ENCODE assay signal across 26 mouse cellular contexts in genomic region chr13:103059995-103060652, GRCm38 (mm10).
DNase-seq lines count a peak whose midpoint lies in the region; ATAC-seq and TF ChIP-seq lines count a peak whose summit lies in the region.
"Had no signal": no experiment of that assay in that cellular context is flagged by ENCODE, and none has a peak within 500 bp of the region (broad histone marks: within the 10 kb centered on the region; RNA-seq: fewer than 3 reads in every experiment).

No protein-coding gene starts in this region.

- no peak overlapping the region for H3K4me2 ChIP-seq in midbrain, postnatal 0 days (ENCODE audit: low read depth, low read length, poor library complexity, severe bottlenecking)
- no peak overlapping the region; the same call in 1 of the 2 replicates for H3K4me2 ChIP-seq in midbrain, embryonic 16.5 days (ENCODE audit: low read length)
- peak overlapping the region; percentile 40 for H3K4me2 ChIP-seq in hindbrain, embryonic 16.5 days (ENCODE audit: low read length)
- H3K4me2 ChIP-seq: embryonic facial prominence, embryonic 12.5 days; heart, embryonic 13.5 days; limb, embryonic 13.5 days; liver, embryonic 11.5 days; midbrain, embryonic 12.5 days had no signal

- 52% methylated on average over 11 of the region's 11 CpGs for WGBS in midbrain, postnatal 0 days
- 51% methylated on average over 11 of the region's 11 CpGs for WGBS in midbrain, embryonic 16.5 days
- WGBS in hindbrain, embryonic 16.5 days, result 39% methylated on average over 11 of the region's 11 CpGs

- H3K9ac ChIP-seq in midbrain, postnatal 0 days (replicated peaks; ENCODE audit: low read length, poor library complexity, severe bottlenecking), result no peak overlapping the region
- no peak overlapping the region for H3K9ac ChIP-seq in midbrain, embryonic 16.5 days (ENCODE audit: low read depth, low read length)
- no peak overlapping the region for H3K9ac ChIP-seq in hindbrain, embryonic 16.5 days (ENCODE audit: low read depth, low read length)
- H3K9ac ChIP-seq: embryonic facial prominence, embryonic 12.5 days; heart, embryonic 13.5 days; limb, embryonic 13.5 days; midbrain, embryonic 12.5 days had no signal

- H3K36me3 ChIP-seq in midbrain, postnatal 0 days (ENCODE audit: insufficient read depth, low read length), result no peaks in the 10 kb centered on the region
- H3K36me3 ChIP-seq in midbrain, embryonic 16.5 days (ENCODE audit: control insufficient read depth, insufficient read depth, low read length), result no peaks in the 10 kb centered on the region
- no peaks in the 10 kb centered on the region for H3K36me3 ChIP-seq in hindbrain, embryonic 16.5 days (ENCODE audit: control insufficient read depth, insufficient read depth, low read length)
- H3K36me3 ChIP-seq: embryonic facial prominence, embryonic 12.5 days; G1E; limb, embryonic 13.5 days; midbrain, embryonic 12.5 days had no signal

- no peak overlapping the region for H3K4me3 ChIP-seq in midbrain, postnatal 0 days (ENCODE audit: low read depth, low read length)
- no peak overlapping the region for H3K4me3 ChIP-seq in midbrain, embryonic 16.5 days (ENCODE audit: low read depth, low read length)
- no peak overlapping the region for H3K4me3 ChIP-seq in hindbrain, embryonic 16.5 days (ENCODE audit: low read length)
- H3K4me3 ChIP-seq: embryonic facial prominence, embryonic 12.5 days; heart, embryonic 13.5 days; limb, embryonic 13.5 days; megakaryocyte, embryonic 14.5 days; midbrain, embryonic 12.5 days had no signal

- no peak for ATAC-seq in midbrain, postnatal 0 days (ENCODE audit: low FRiP score)
- no peak for ATAC-seq in midbrain, embryonic 16.5 days
- peak; percentile 49; the same call in 1 of the 2 replicates for ATAC-seq in hindbrain, embryonic 16.5 days
- ATAC-seq: forebrain, embryonic 14.5 days; intestine, embryonic 16.5 days had no signal

- H3K27ac ChIP-seq in midbrain, postnatal 0 days (ENCODE audit: low read depth, low read length), result no peak overlapping the region
- no peak overlapping the region for H3K27ac ChIP-seq in midbrain, embryonic 16.5 days (ENCODE audit: low read length)
- no peak overlapping the region for H3K27ac ChIP-seq in hindbrain, embryonic 16.5 days (ENCODE audit: low read depth, low read length)
- H3K27ac ChIP-seq: embryonic facial prominence, embryonic 12.5 days; heart, embryonic 13.5 days; kidney, postnatal 0 days; limb, embryonic 13.5 days; midbrain, embryonic 12.5 days had no signal

- H3K4me1 ChIP-seq in midbrain, postnatal 0 days (ENCODE audit: insufficient read depth, low read length), result no peaks in the 10 kb centered on the region
- H3K4me1 ChIP-seq in midbrain, embryonic 16.5 days (ENCODE audit: control insufficient read depth, insufficient read depth, low read length), result no peaks in the 10 kb centered on the region; the same call in 1 of the 2 replicates
- peaks cover 5% of the 10 kb centered on the region for H3K4me1 ChIP-seq in hindbrain, embryonic 16.5 days (ENCODE audit: control insufficient read depth, insufficient read depth, low read depth, low read length)
- H3K4me1 ChIP-seq: embryonic facial prominence, embryonic 12.5 days; limb, embryonic 13.5 days had no signal

- no peak for TF ChIP-seq CTCF in midbrain, postnatal 0 days (IDR thresholded peaks at IDR 0.05)

- DNase-seq in embryo, embryonic 11 days, result peak; percentile 18
- DNase-seq in embryo, embryonic 10 days (ENCODE audit: low spot score), result no peak
- peak; percentile 38 for DNase-seq in midbrain, postnatal 0 days (ENCODE audit: low spot score)
- DNase-seq in spleen, postnatal 36 days (ENCODE audit: low spot score in 2 of 2), result no peak
- no peak for DNase-seq in right cerebral cortex, postnatal 14 days
- DNase-seq: adrenal gland, adult 8-10 months; cerebellum, adult 8-10 months; gastrocnemius, postnatal 25 days; heart, adult 18-20 months; heart, postnatal 10 days; kidney, adult 8-10 months; kidney, postnatal 4 days; lung, postnatal 36 days; thymus, postnatal 4 days had no signal

- H3K27me3 ChIP-seq in midbrain, postnatal 0 days (ENCODE audit: insufficient read depth, low read length), result no peaks in the 10 kb centered on the region
- no peaks in the 10 kb centered on the region for H3K27me3 ChIP-seq in midbrain, embryonic 16.5 days (ENCODE audit: control insufficient read depth, insufficient read depth, low read depth, low read length)
- H3K27me3 ChIP-seq in hindbrain, embryonic 16.5 days (replicated peaks; ENCODE audit: control insufficient read depth, insufficient read depth, low read length), result no peaks in the 10 kb centered on the region
- H3K27me3 ChIP-seq: embryonic facial prominence, embryonic 12.5 days; heart, embryonic 13.5 days; limb, embryonic 13.5 days had no signal

- no peaks in the 10 kb centered on the region for H3K9me3 ChIP-seq in midbrain, postnatal 0 days (ENCODE audit: low read length)
- H3K9me3 ChIP-seq in midbrain, embryonic 16.5 days (replicated peaks; ENCODE audit: control insufficient read depth, low read length, poor library complexity, severe bottlenecking), result no peaks in the 10 kb centered on the region
- H3K9me3 ChIP-seq in hindbrain, embryonic 16.5 days (ENCODE audit: control insufficient read depth, low read length), result no peaks in the 10 kb centered on the region
- H3K9me3 ChIP-seq: embryonic facial prominence, embryonic 12.5 days; G1E; heart, embryonic 13.5 days; limb, embryonic 13.5 days; megakaryocyte, embryonic 14.5 days; midbrain, embryonic 12.5 days had no signal

Comparison
In these comparisons a context has a peak if more than half of its experiments do, and no peak if none do; other contexts are left out.
1. DNase-seq: peak in embryo, embryonic 11 days (single experiment) and midbrain, postnatal 0 days (single experiment); none in embryo, embryonic 10 days (single experiment), spleen, postnatal 36 days (0 of 2) and right cerebral cortex, postnatal 14 days (single experiment).